Mouse (Mus musculus) MEL (cell line): ENCODE measurements around the gene Serinc5. TPM values are rescaled to one million over a fixed set of nuclear protein-coding genes. Genes with fewer than 3 reads are reported as not detected.

Source experiments
- DNase-seq: peaks from one replicate; pipeline ENCODE4 v3.0.0; 2011; ENCODE audit warnings: low read depth, low spot score
- H3K27ac ChIP-seq: 2 replicates; pipeline ENCODE4 v1.5.1; 2012; ENCODE audit warnings: low read depth, mild to moderate bottlenecking, control low read depth, low read length, moderate library complexity; ENCODE audit not compliant: control insufficient read depth
- H3K27me3 ChIP-seq, 2 experiments: fragments of 150-350 bp in 1 of 2; sonication (generic) in 1 of 2; 2 replicates each; pipeline ENCODE4 v1.6.1; 2012; ENCODE audit warnings: low read length in 2 of 2, mild to moderate bottlenecking in 2 of 2, improper control_type of control experiment in 1 of 2, moderate library complexity in 1 of 2; ENCODE audit not compliant: insufficient read depth in 2 of 2, control insufficient read depth in 1 of 2
- H3K36me3 ChIP-seq, 2 experiments: 2 replicates each; pipeline ENCODE4 v1.6.1; 2012 to 2014; ENCODE audit warnings: low read length in 2 of 2, improper control_type of control experiment in 1 of 2, inconsistent platforms in 1 of 2, mild to moderate bottlenecking in 1 of 2; ENCODE audit not compliant: insufficient read depth in 2 of 2, control insufficient read depth in 1 of 2
- H3K4me1 ChIP-seq, 2 experiments: fragments of 150-350 bp in 1 of 2; sonication (generic) in 1 of 2; 2 replicates each; pipeline ENCODE4 v1.6.1; 2012; ENCODE audit warnings: low read length in 2 of 2, improper control_type of control experiment in 1 of 2, mild to moderate bottlenecking in 1 of 2; ENCODE audit not compliant: insufficient read depth in 2 of 2, control insufficient read depth in 1 of 2
- H3K4me3 ChIP-seq, 2 experiments: fragments of 150-350 bp in 1 of 2; sonication (generic) in 1 of 2; 2 replicates each; pipeline ENCODE4 v1.5.1; 2012; ENCODE audit warnings: low read depth in 2 of 2, low read length in 2 of 2, mild to moderate bottlenecking in 2 of 2, moderate library complexity in 2 of 2, control low read depth in 1 of 2, improper control_type of control experiment in 1 of 2; ENCODE audit not compliant: control insufficient read depth in 1 of 2, insufficient read depth in 1 of 2
- H3K79me2 ChIP-seq: 2 replicates; pipeline ENCODE4 v1.6.1; 2012; ENCODE audit warnings: mild to moderate bottlenecking, low read length, moderate library complexity; ENCODE audit not compliant: control insufficient read depth, poor library complexity, insufficient read depth
- H3K9ac ChIP-seq: 2 replicates; pipeline ENCODE4 v1.6.1; 2012; ENCODE audit warnings: low read depth, mild to moderate bottlenecking, control low read depth, low read length, moderate library complexity; ENCODE audit not compliant: control insufficient read depth, poor library complexity, severe bottlenecking
- H3K9me3 ChIP-seq: fragments of 150-350 bp; sonication (generic); replicated peaks from 2 replicates; pipeline ENCODE4 v1.6.1; 2012; ENCODE audit warnings: mild to moderate bottlenecking, low read length, improper control_type of control experiment, moderate library complexity; ENCODE audit not compliant: insufficient read depth
- BHLHE40 ChIP-seq: IDR thresholded peaks from 2 replicates; pipeline ENCODE4 v1.6.1; 2012; ENCODE audit warnings: low read depth, mild to moderate bottlenecking, inconsistent platforms, low read length, improper control_type of control experiment, borderline replicate concordance
- CHD1 ChIP-seq: IDR thresholded peaks from 2 replicates; pipeline ENCODE4 v1.6.1; 2012; ENCODE audit warnings: low read depth, mild to moderate bottlenecking, inconsistent platforms, low read length, improper control_type of control experiment
- CTCF ChIP-seq, 3 experiments: IDR thresholded peaks in 2 of 3; conservative IDR thresholded peaks in 1 of 3; 2 replicates each; pipeline ENCODE4 v1.5.1; 2011 to 2012; ENCODE audit warnings: low read length in 3 of 3, low read depth in 2 of 3, mild to moderate bottlenecking in 2 of 3, improper control_type of control experiment in 1 of 3, inconsistent platforms in 1 of 3, mixed read lengths in 1 of 3, moderate library complexity in 1 of 3; ENCODE audit not compliant: control insufficient read depth in 1 of 3, insufficient read depth in 1 of 3, poor library complexity in 1 of 3, severe bottlenecking in 1 of 3
- ELF1 ChIP-seq: IDR thresholded peaks from 2 replicates; pipeline ENCODE4 v1.6.1; 2014; ENCODE audit warnings: low read depth, mild to moderate bottlenecking, inconsistent platforms, low read length, improper control_type of control experiment, moderate library complexity
- MAFK ChIP-seq: IDR thresholded peaks from 2 replicates; pipeline ENCODE4 v1.6.1; 2011; ENCODE audit warnings: low read depth, mild to moderate bottlenecking, low read length, improper control_type of control experiment, borderline replicate concordance
- MAX ChIP-seq: IDR thresholded peaks from 2 replicates; pipeline ENCODE4 v1.6.1; 2011; ENCODE audit warnings: low read length, improper control_type of control experiment
- MAZ ChIP-seq: IDR thresholded peaks from 2 replicates; pipeline ENCODE4 v1.6.1; 2012; ENCODE audit warnings: low read depth, mild to moderate bottlenecking, inconsistent platforms, low read length, improper control_type of control experiment
- MEF2A ChIP-seq: IDR thresholded peaks from 2 replicates; pipeline ENCODE4 v1.6.1; 2014; ENCODE audit warnings: low read depth, mild to moderate bottlenecking, inconsistent platforms, low read length, improper control_type of control experiment; ENCODE audit not compliant: poor library complexity, insufficient replicate concordance, severe bottlenecking; ENCODE audit errors: extremely low read depth
- MXI1 ChIP-seq: IDR thresholded peaks from 2 replicates; pipeline ENCODE4 v1.6.1; 2011; ENCODE audit warnings: mild to moderate bottlenecking, low read depth, low read length, improper control_type of control experiment
- MYC ChIP-seq: IDR thresholded peaks from 2 replicates; pipeline ENCODE4 v1.6.1; 2011; ENCODE audit warnings: low read depth, mild to moderate bottlenecking, low read length, improper control_type of control experiment, moderate library complexity
- NELFE ChIP-seq: IDR thresholded peaks from 2 replicates; pipeline ENCODE4 v1.6.1; 2011; ENCODE audit warnings: low read depth, low read length, improper control_type of control experiment
- RAD21 ChIP-seq: IDR thresholded peaks from 2 replicates; pipeline ENCODE4 v1.6.1; 2011; ENCODE audit warnings: mild to moderate bottlenecking, low read depth, low read length, improper control_type of control experiment
- SIN3A ChIP-seq: IDR thresholded peaks from 2 replicates; pipeline ENCODE4 v1.6.1; 2012; ENCODE audit warnings: low read length, improper control_type of control experiment, inconsistent platforms
- USF2 ChIP-seq, 2 experiments: IDR thresholded peaks; 2 replicates each; pipeline ENCODE4 v1.6.1; 2011 to 2012; ENCODE audit warnings: improper control_type of control experiment in 2 of 2, low read length in 2 of 2, borderline replicate concordance in 1 of 2, inconsistent platforms in 1 of 2, low read depth in 1 of 2, mild to moderate bottlenecking in 1 of 2; ENCODE audit not compliant: insufficient read depth in 1 of 2
- polyA plus RNA-seq, 2 experiments: library from polyadenylated mRNA; stranded (reverse) in 1 of 2; unstranded in 1 of 2; fragments of >175 nt in 1 of 2; fragments of >200 nt in 1 of 2; gene quantifications; 2 replicates each; pipeline versions ENCODE4 v1.2.1 to v1.2.4; 2012; ENCODE audit warnings: low replicate concordance in 2 of 2, low read depth in 1 of 2; ENCODE audit not compliant: insufficient read length in 2 of 2, insufficient read depth in 1 of 2, missing spikeins in 1 of 2
- total RNA-seq: library from RNA; depleted of rRNA; stranded (reverse); fragments of 300-350 nt; gene quantifications from 2 replicates; pipeline ENCODE4 v1.2.3, GENCODE M21; 2012; rRNA removed

Serinc5 gene
- total and polyA plus RNA-seq, 3 experiments = 4.0 to 8.8 TPM; not detected in 1

DNA sequence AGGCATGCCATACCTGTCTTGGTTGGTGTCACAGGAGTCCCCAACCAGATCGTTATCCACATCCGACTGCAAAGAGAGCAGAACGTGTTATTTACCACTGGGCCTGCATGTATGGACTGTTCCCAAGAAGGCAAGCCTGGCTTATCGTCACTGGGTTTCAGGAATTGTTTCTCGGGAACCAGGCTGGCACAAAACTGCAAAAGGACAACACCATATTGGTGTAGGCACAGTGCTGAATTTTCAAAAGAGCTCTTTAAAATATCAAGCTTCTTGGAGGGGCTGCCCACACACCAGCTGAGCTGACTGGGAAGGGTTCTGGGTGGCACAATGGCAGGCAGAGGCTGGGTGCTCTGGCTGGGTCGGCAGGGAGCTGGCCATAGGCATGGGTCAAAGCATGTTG is 149.6 kb downstream of the Serinc5 start:
- H3K27me3 ChIP-seq = peaks cover 3 to 6% of the 10 kb centered on the region in 2 experiments
- H3K9me3 ChIP-seq = no peaks in the 10 kb centered on the region
- no peak for TF ChIP-seq CTCF (IDR thresholded peaks at IDR 0.05 in 2 of 3, conservative IDR thresholded peaks at IDR 0.05 in 1 of 3; ENCODE audit: control insufficient read depth in 1 of 3, insufficient read depth in 1 of 3, low read depth in 2 of 3, low read length in 3 of 3, poor library complexity in 1 of 3, severe bottlenecking in 1 of 3)
- no peak for TF ChIP-seq BHLHE40
- no peak for TF ChIP-seq CHD1
- TF ChIP-seq RAD21 = no peak
- TF ChIP-seq USF2 (IDR thresholded peaks at IDR 0.05; ENCODE audit: borderline replicate concordance in 1 of 2, insufficient read depth in 1 of 2, low read depth in 1 of 2, low read length in 2 of 2) = no peak
- TF ChIP-seq MAZ = no peak
- TF ChIP-seq MAX = no peak
- no peak for TF ChIP-seq ELF1
- no peak for TF ChIP-seq MXI1
- no peak for TF ChIP-seq MEF2A
- TF ChIP-seq SIN3A = no peak
- no peak for TF ChIP-seq NELFE
- no peak for TF ChIP-seq MYC
- TF ChIP-seq MAFK = no peak
- TF ChIP-seq, all 39 proteins: peak for 0
- Histone ChIP-seq H3K9ac (no peak overlapping the region), H3K36me3 (no peaks in the 10 kb centered on the region), H3K4me3 (no peak overlapping the region), H3K27ac (no peak overlapping the region), H3K79me2 (no peaks in the 10 kb centered on the region), H3K4me1 (no peaks in the 10 kb centered on the region)
- DNase-seq = no peak

Other genes starting within 250 kb of the Serinc5 start
- not detected in 2 replicates for gene Ankrd34b, start 185.2 kb upstream of the Serinc5 start, total RNA-seq
- gene Ankrd34b, start 185.2 kb upstream of the Serinc5 start, polyA plus RNA-seq = not detected
- 0.12 and 0.13 TPM in 2 replicates for gene Fam151b, start 127.1 kb upstream of the Serinc5 start, total RNA-seq
- 1 to 10 TPM in 1 of 2 experiments, not detected in 1; 1.4 TPM for gene Fam151b, start 127.1 kb upstream of the Serinc5 start, polyA plus RNA-seq
- gene Zfyve16, start 80.2 kb upstream of the Serinc5 start, total RNA-seq = 4.1 and 5.3 TPM in 2 replicates
- 1 to 10 TPM in 1 of 2 experiments, not detected in 1; 4.5 TPM for gene Zfyve16, start 80.2 kb upstream of the Serinc5 start, polyA plus RNA-seq
- not detected in 2 replicates for gene Spz1, start 34.9 kb upstream of the Serinc5 start, total RNA-seq
- not detected for gene Spz1, start 34.9 kb upstream of the Serinc5 start, polyA plus RNA-seq
- gene Thbs4, start 183.7 kb downstream of the Serinc5 start, total RNA-seq = not detected in 2 replicates
- not detected for gene Thbs4, start 183.7 kb downstream of the Serinc5 start, polyA plus RNA-seq
- 4.9 and 7.6 TPM in 2 replicates for gene Mtx3, start 233.7 kb downstream of the Serinc5 start, total RNA-seq
- 10 to 100 TPM in 1 of 2 experiments, not detected in 1; 10.0 TPM for gene Mtx3, start 233.7 kb downstream of the Serinc5 start, polyA plus RNA-seq